Mouse (Mus musculus): ENCODE measurements around the gene Gm10762. TPM values are rescaled to one million over a fixed set of nuclear protein-coding genes. Genes with fewer than 3 reads are reported as not detected.
"Not testable (repeated sequence)": the region's sequence is repeated elsewhere in the genome, so short reads cannot be mapped to it uniquely, and the experiment has no call there.

The Gm10762 gene
- 19.2 and 20.6 TPM in 2 replicates for polyA plus RNA-seq (2014; fragmentation: Nextera tagmentation; extraction: Ambion mirVana)

DNA sequence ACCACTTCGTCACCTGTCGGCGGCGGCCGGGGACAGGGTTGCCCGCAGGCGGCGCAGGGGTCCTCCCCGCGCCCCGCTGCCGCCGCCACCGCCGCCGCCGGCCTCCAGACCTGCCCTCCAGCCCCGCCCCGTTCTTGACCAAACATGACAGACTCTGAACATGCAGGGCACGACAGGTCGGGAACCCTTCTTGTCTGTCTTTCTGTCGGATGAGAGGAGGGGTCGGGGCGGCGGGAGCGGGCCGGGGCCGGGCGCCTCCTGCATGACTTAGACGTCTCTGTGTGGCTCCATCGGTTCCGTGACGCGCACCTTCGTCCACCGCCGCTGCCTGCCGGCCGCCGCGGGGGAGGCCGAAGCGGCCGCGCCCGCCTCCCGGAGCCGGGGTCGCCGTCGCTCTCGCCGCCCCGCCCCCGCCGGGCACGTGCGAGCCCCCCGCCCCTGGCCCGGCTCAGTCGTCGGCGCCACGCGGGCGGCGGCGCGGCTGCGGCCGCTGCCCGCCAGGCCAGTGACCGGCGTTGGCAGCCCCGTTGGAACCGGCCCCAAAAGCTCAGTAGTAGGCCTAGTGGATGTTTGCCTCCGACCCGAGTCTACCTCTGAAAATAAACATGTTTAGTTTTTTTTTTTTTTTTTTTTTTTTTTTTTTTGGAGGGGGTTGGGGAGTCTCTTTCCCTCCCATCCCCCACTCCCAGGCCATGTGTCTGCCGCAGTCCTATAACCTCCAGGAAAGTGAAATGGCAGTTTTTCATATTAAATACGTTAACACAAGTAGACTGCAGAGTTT is at the start of gene Gm10762:
Gm10762 (minus strand) TSS at position 65 of the 781 bp plus-strand sequence.
- Histone ChIP-seq H3K4me3 (ENCODE audit: low read depth, low read length) (peak within 1 kb of the TSS; percentile 76), H3K4me2 (ENCODE audit: low read depth, low read length) (peak within 1 kb of the TSS; percentile 73), H3K9me3 (replicated peaks; ENCODE audit: control insufficient read depth, low read length) (no peaks in the 10 kb centered on the region), H3K27me3 (ENCODE audit: control insufficient read depth, insufficient read depth, low read length) (no peaks in the 10 kb centered on the region), H3K27ac (replicated peaks; ENCODE audit: low read depth, low read length) (peak within 1 kb of the TSS; percentile 100), H3K36me3 (replicated peaks; ENCODE audit: control insufficient read depth, insufficient read depth, low read depth, low read length) (no peaks in the 10 kb centered on the region), H3K4me1 (ENCODE audit: control insufficient read depth, insufficient read depth, low read length) (no peaks in the 10 kb centered on the region), H3K9ac (replicated peaks; ENCODE audit: low read length) (peak within 1 kb of the TSS; percentile 100)
- under 1% methylated on average over 55 of the region's 80 CpGs for WGBS
- DNase-seq (ENCODE audit: low spot score) (peak; percentile 79), ATAC-seq (replicated peaks; ENCODE audit: insufficient number of reproducible peaks, low FRiP score, low TSS enrichment, low read depth) (peak; percentile 77)

DNA sequence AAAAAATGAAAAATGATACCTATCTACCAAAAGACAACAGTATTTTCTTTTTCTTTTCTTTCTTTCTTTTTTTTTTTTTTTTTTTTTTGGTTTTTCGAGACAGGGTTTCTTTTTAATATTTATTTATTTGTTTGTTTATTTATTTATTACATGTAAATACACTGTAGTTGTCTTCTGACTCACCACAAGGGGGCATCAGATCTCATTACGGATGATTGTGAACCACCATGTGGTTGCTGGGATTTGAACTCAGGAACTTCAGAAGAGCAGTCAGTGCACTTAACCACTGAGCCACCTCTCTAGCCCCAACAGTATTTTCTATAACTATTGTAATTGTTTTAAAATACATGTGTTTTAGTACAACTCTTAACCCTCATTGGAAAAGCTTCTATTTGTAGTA is 41.3 kb upstream of the Gm10762 start:
- not testable (repeated sequence) for H3K4me1 ChIP-seq (ENCODE audit: control insufficient read depth, insufficient read depth, low read length); H3K27ac ChIP-seq (replicated peaks; ENCODE audit: low read depth, low read length); DNase-seq (ENCODE audit: low spot score); H3K4me3 ChIP-seq (ENCODE audit: low read depth, low read length); H3K9ac ChIP-seq (replicated peaks; ENCODE audit: low read length); H3K4me2 ChIP-seq (ENCODE audit: low read depth, low read length); H3K9me3 ChIP-seq (replicated peaks; ENCODE audit: control insufficient read depth, low read length); H3K27me3 ChIP-seq (ENCODE audit: control insufficient read depth, insufficient read depth, low read length); H3K36me3 ChIP-seq (replicated peaks; ENCODE audit: control insufficient read depth, insufficient read depth, low read depth, low read length); ATAC-seq (replicated peaks; ENCODE audit: insufficient number of reproducible peaks, low FRiP score, low TSS enrichment, low read depth)
- WGBS: 77% methylated on average over 2 of the region's 2 CpGs

DNA sequence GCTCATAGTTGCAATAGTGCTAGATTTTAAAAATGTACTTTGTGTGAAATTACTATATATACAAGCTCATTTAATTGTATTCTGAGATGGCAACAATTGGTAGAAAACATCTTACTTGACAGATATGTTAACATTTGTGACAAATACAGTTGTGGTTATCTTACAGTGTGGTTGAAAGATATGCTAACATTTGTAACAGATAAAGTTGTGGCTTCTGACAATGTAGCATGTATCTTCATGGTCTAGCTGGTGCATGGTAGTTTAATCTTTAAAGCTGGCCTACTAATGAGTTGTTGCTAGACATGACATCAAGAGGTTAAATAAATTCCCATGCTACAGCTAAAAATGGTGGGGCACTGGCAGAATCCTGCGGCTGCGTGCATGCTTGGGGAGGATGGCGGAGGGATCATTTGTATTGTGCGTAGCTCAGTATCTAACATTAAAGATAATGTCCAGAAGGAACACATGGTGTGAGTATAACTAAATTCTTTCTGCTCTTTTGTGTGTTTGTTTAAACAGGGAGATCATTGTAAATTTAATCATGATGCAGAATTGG is 38.7 kb upstream of the Gm10762 start:
- no peak for DNase-seq (ENCODE audit: low spot score)
- H3K27me3 ChIP-seq (ENCODE audit: control insufficient read depth, insufficient read depth, low read length): no peaks in the 10 kb centered on the region
- H3K9ac ChIP-seq (replicated peaks; ENCODE audit: low read length): no peak overlapping the region
- no peaks in the 10 kb centered on the region for H3K36me3 ChIP-seq (replicated peaks; ENCODE audit: control insufficient read depth, insufficient read depth, low read depth, low read length)
- no peaks in the 10 kb centered on the region for H3K9me3 ChIP-seq (replicated peaks; ENCODE audit: control insufficient read depth, low read length)
- ATAC-seq (replicated peaks; ENCODE audit: insufficient number of reproducible peaks, low FRiP score, low TSS enrichment, low read depth): no peak
- WGBS: 75% methylated on average over 4 of the region's 4 CpGs
- no peak overlapping the region for H3K4me2 ChIP-seq (ENCODE audit: low read depth, low read length)
- H3K27ac ChIP-seq (replicated peaks; ENCODE audit: low read depth, low read length): no peak overlapping the region
- no peak overlapping the region for H3K4me3 ChIP-seq (ENCODE audit: low read depth, low read length)
- H3K4me1 ChIP-seq (ENCODE audit: control insufficient read depth, insufficient read depth, low read length): no peaks in the 10 kb centered on the region

DNA sequence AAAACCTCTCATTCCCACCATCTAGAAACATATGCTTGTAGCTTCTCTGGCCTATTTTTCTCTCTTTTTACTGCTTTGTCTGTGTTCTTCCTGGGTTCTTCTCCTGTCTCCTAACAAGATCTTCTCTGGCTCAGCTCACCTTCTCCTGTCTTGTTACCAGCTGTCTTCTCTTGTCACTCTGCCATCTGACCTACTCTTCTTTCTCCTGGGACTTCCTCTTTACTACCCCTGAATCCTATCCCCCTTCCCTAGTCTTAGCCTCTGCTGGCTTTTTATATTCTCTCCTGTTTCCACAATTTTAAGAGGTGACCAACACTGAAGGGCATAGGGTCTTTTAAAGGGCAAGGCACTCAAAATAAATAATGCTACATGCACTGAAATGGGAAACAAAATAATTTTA is 37.3 kb upstream of the Gm10762 start:
- no peaks in the 10 kb centered on the region for H3K36me3 ChIP-seq (replicated peaks; ENCODE audit: control insufficient read depth, insufficient read depth, low read depth, low read length)
- no peaks in the 10 kb centered on the region for H3K4me1 ChIP-seq (ENCODE audit: control insufficient read depth, insufficient read depth, low read length)
- H3K9me3 ChIP-seq (replicated peaks; ENCODE audit: control insufficient read depth, low read length): no peaks in the 10 kb centered on the region
- no peak for ATAC-seq (replicated peaks; ENCODE audit: insufficient number of reproducible peaks, low FRiP score, low TSS enrichment, low read depth)
- H3K9ac ChIP-seq (replicated peaks; ENCODE audit: low read length): no peak overlapping the region
- H3K4me2 ChIP-seq (ENCODE audit: low read depth, low read length): no peak overlapping the region
- no peak for DNase-seq (ENCODE audit: low spot score)
- H3K4me3 ChIP-seq (ENCODE audit: low read depth, low read length): no peak overlapping the region
- no peaks in the 10 kb centered on the region for H3K27me3 ChIP-seq (ENCODE audit: control insufficient read depth, insufficient read depth, low read length)
- no peak overlapping the region for H3K27ac ChIP-seq (replicated peaks; ENCODE audit: low read depth, low read length)

DNA sequence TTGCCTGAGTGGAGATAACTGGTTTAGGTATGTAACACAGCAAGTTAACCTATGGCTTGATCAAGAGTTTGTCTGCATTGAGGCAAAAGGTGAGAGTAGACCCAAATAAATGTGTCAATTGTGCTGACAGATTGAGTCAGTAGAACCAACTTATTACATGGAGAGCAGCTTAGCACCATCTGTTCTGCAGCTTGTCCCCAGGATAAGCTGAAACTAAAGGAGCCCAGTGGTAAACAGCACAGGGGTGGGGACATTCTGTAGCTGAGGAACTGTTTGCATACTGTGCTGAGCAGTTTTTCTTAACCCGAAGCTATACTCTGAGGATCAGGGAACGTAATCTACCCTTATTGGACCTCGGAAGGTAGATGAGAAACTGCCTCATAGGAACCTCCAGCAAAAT is 17.2 kb upstream of the Gm10762 start:
- H3K36me3 ChIP-seq (replicated peaks; ENCODE audit: control insufficient read depth, insufficient read depth, low read depth, low read length): no peaks in the 10 kb centered on the region
- no peaks in the 10 kb centered on the region for H3K9me3 ChIP-seq (replicated peaks; ENCODE audit: control insufficient read depth, low read length)
- 86% methylated on average over 3 of the region's 3 CpGs for WGBS
- H3K9ac ChIP-seq (replicated peaks; ENCODE audit: low read length): no peak overlapping the region
- H3K4me1 ChIP-seq (ENCODE audit: control insufficient read depth, insufficient read depth, low read length): no peaks in the 10 kb centered on the region
- no peaks in the 10 kb centered on the region for H3K27me3 ChIP-seq (ENCODE audit: control insufficient read depth, insufficient read depth, low read length)
- ATAC-seq (replicated peaks; ENCODE audit: insufficient number of reproducible peaks, low FRiP score, low TSS enrichment, low read depth) (no peak), DNase-seq (ENCODE audit: low spot score) (no peak)
- H3K4me2 ChIP-seq (ENCODE audit: low read depth, low read length): no peak overlapping the region
- H3K27ac ChIP-seq (replicated peaks; ENCODE audit: low read depth, low read length): no peak overlapping the region
- no peak overlapping the region for H3K4me3 ChIP-seq (ENCODE audit: low read depth, low read length)

DNA sequence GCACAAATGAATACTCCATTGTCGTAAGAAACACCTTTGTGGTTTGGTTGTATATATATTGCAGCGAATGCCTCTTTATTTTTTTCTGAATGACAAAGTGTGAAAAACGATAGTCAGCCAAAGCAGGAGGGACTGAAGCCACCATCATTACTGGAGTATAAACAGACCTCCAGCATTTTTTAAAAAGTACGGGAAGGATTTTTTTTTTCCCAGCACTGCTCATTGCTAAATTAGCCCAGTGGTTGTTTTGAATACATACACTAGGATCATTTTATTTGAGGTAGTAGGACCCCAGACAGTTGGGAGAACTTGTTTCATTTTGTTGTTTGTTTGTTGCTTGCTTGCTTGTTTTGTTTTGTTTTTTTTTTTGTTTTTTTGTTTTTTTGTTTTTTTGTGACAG is 8.0 kb upstream of the Gm10762 start:
- Histone ChIP-seq H3K27me3 (ENCODE audit: control insufficient read depth, insufficient read depth, low read length) (no peaks in the 10 kb centered on the region), H3K27ac (replicated peaks; ENCODE audit: low read depth, low read length) (no peak overlapping the region), H3K9ac (replicated peaks; ENCODE audit: low read length) (no peak overlapping the region), H3K4me3 (ENCODE audit: low read depth, low read length) (no peak overlapping the region), H3K4me1 (ENCODE audit: control insufficient read depth, insufficient read depth, low read length) (no peaks in the 10 kb centered on the region), H3K36me3 (replicated peaks; ENCODE audit: control insufficient read depth, insufficient read depth, low read depth, low read length) (no peaks in the 10 kb centered on the region), H3K4me2 (ENCODE audit: low read depth, low read length) (no peak overlapping the region), H3K9me3 (replicated peaks; ENCODE audit: control insufficient read depth, low read length) (no peaks in the 10 kb centered on the region)
- DNase-seq (ENCODE audit: low spot score) (no peak), ATAC-seq (replicated peaks; ENCODE audit: insufficient number of reproducible peaks, low FRiP score, low TSS enrichment, low read depth) (no peak)
- WGBS: 78% methylated on average over 4 of the region's 4 CpGs

DNA sequence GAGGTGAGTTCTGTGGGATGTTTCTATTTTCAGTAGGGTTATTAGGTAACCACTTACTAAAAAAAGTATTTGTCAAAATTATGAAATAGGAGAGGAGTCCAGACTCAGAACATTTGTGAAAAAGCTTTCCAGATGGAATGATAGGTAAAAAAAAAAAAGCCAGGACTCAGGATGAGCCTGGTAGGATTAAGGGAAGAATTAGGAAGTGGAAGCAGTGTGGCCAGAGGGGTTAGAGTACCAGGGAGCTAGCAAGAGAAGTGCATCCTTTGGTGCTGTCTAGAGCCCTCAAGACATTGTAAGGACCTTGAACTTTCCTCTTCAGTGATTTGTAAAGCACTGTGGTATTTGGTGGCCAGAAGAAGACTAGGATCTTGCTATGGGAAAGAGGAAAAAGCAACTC is 4.8 kb upstream of the Gm10762 start:
- DNase-seq (ENCODE audit: low spot score): no peak
- no peak for ATAC-seq (replicated peaks; ENCODE audit: insufficient number of reproducible peaks, low FRiP score, low TSS enrichment, low read depth)
- H3K9me3 ChIP-seq (replicated peaks; ENCODE audit: control insufficient read depth, low read length): no peaks in the 10 kb centered on the region

DNA sequence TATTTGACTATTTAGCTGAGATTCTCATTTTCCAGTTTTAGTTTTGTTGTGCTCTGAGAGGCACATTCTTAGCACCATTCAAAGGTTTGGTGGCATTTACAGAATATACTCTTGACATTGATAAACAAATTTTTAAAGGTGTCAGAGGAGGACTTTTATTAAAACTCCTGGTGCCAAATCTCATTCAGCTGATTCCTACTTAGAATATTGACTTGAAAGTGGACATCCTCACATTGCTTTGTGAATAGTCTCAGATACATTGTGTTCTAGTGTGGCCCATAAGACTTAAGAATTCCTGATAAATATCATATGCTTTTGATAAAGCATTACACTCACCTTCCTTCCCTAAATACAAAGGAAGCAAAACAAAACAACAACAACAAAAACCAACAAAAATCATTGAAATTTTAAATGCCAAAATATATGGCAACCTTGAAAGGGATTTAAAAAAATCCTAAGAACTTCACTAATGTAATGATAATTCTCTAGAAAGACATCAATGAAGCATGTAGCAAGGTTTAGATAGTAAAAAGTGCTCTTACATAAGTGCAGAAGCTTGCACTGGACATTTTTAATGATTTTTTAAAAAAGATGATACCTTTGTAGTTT is 1.1 kb upstream of the Gm10762 start:
- no peaks in the 10 kb centered on the region for H3K9me3 ChIP-seq (replicated peaks; ENCODE audit: control insufficient read depth, low read length)
- H3K4me3 ChIP-seq (ENCODE audit: low read depth, low read length): peak overlapping the region; percentile 76
- H3K27me3 ChIP-seq (ENCODE audit: control insufficient read depth, insufficient read depth, low read length): no peaks in the 10 kb centered on the region
- H3K27ac ChIP-seq (replicated peaks; ENCODE audit: low read depth, low read length): no peak overlapping the region
- H3K4me2 ChIP-seq (ENCODE audit: low read depth, low read length): peak overlapping the region; percentile 73
- no peaks in the 10 kb centered on the region for H3K4me1 ChIP-seq (ENCODE audit: control insufficient read depth, insufficient read depth, low read length)
- H3K9ac ChIP-seq (replicated peaks; ENCODE audit: low read length): peak overlapping the region; percentile 100; the same call in 1 of the 2 replicates
- H3K36me3 ChIP-seq (replicated peaks; ENCODE audit: control insufficient read depth, insufficient read depth, low read depth, low read length): no peaks in the 10 kb centered on the region
- no peak for ATAC-seq (replicated peaks; ENCODE audit: insufficient number of reproducible peaks, low FRiP score, low TSS enrichment, low read depth)
- DNase-seq (ENCODE audit: low spot score): no peak

More for the DNA sequence above, 4.8 kb upstream of the Gm10762 start:
- no peak overlapping the region for H3K4me2 ChIP-seq (ENCODE audit: low read depth, low read length)
- no peak overlapping the region for H3K9ac ChIP-seq (replicated peaks; ENCODE audit: low read length)
- no peaks in the 10 kb centered on the region for H3K4me1 ChIP-seq (ENCODE audit: control insufficient read depth, insufficient read depth, low read length)
- no peaks in the 10 kb centered on the region for H3K36me3 ChIP-seq (replicated peaks; ENCODE audit: control insufficient read depth, insufficient read depth, low read depth, low read length)
- H3K27me3 ChIP-seq (ENCODE audit: control insufficient read depth, insufficient read depth, low read length): no peaks in the 10 kb centered on the region
- no peak overlapping the region for H3K4me3 ChIP-seq (ENCODE audit: low read depth, low read length)
- no peak overlapping the region for H3K27ac ChIP-seq (replicated peaks; ENCODE audit: low read depth, low read length)

All from embryonic facial prominence, embryonic 11.5 days (tissue).